Mouse (Mus musculus) C2C12 (cell line): ENCODE data around the gene Senp3. TPM values are rescaled to one million over a fixed set of nuclear protein-coding genes. Genes with fewer than 3 reads are reported as not detected.
A peak's percentile ranks its signal among the peaks of the same experiment; 100 is the strongest.

Experiments
- H3K27me3 ChIP-seq: one replicate; pipeline ENCODE4 v1.6.1; 2011; ENCODE audit not compliant: control insufficient read depth, insufficient read depth, insufficient read length
- H3K36me3 ChIP-seq: one replicate; pipeline ENCODE4 v1.6.1; 2011; ENCODE audit not compliant: control insufficient read depth, insufficient read depth
- H3K4me3 ChIP-seq: one replicate; pipeline ENCODE4 v1.5.1; 2011; ENCODE audit warnings: mild to moderate bottlenecking, control low read depth; ENCODE audit not compliant: poor library complexity, insufficient read depth, severe bottlenecking
- H3K79me2 ChIP-seq: one replicate; pipeline ENCODE4 v1.6.1; 2011; ENCODE audit not compliant: control insufficient read depth, insufficient read depth
- H3K79me3 ChIP-seq: one replicate; pipeline ENCODE4 v1.6.1; 2011; ENCODE audit warnings: low read depth, control low read depth
- H3ac ChIP-seq: one replicate; pipeline ENCODE3; 2011; ENCODE audit warnings: low read depth; ENCODE audit not compliant: control insufficient read depth, insufficient read length
- CEBPB ChIP-seq: IDR thresholded peaks from one replicate; pipeline ENCODE4 v1.6.1; 2011; ENCODE audit warnings: low read depth, mild to moderate bottlenecking, control low read depth, moderate library complexity
- CTCF ChIP-seq: IDR thresholded peaks from one replicate; pipeline ENCODE4 v1.5.1; 2011; ENCODE audit not compliant: control insufficient read depth, insufficient read depth, insufficient read length
- FOSL1 ChIP-seq: IDR thresholded peaks from one replicate; pipeline ENCODE4 v1.8.0; 2011; ENCODE audit warnings: mild to moderate bottlenecking, low read length; ENCODE audit not compliant: poor library complexity, insufficient read depth, severe bottlenecking
- MAX ChIP-seq: IDR thresholded peaks from one replicate; pipeline ENCODE4 v1.6.1; 2011; ENCODE audit warnings: mild to moderate bottlenecking, control low read depth
- MYOD1 ChIP-seq: IDR thresholded peaks from one replicate; pipeline ENCODE4 v1.6.1; 2011; ENCODE audit warnings: low read depth; ENCODE audit not compliant: control insufficient read depth, insufficient read length
- MYOG ChIP-seq: IDR thresholded peaks from one replicate; pipeline ENCODE4 v1.6.1; 2011; ENCODE audit not compliant: control insufficient read depth, insufficient read length; ENCODE audit errors: extremely low read depth
- USF1 ChIP-seq: IDR thresholded peaks from one replicate; pipeline ENCODE4 v1.6.1; 2011; ENCODE audit warnings: low read depth, mild to moderate bottlenecking, control low read depth, moderate library complexity
- polyA plus RNA-seq: library from polyadenylated mRNA; unstranded; fragments of >200 nt; fragmentation: generic; extraction: Trizol; gene quantifications from one replicate; pipeline ENCODE4 v1.2.1, GENCODE M21; 2012; ENCODE audit warnings: missing spikeins

Senp3 gene
- polyA plus RNA-seq, 1 experiment, result 89.0 TPM

DNA sequence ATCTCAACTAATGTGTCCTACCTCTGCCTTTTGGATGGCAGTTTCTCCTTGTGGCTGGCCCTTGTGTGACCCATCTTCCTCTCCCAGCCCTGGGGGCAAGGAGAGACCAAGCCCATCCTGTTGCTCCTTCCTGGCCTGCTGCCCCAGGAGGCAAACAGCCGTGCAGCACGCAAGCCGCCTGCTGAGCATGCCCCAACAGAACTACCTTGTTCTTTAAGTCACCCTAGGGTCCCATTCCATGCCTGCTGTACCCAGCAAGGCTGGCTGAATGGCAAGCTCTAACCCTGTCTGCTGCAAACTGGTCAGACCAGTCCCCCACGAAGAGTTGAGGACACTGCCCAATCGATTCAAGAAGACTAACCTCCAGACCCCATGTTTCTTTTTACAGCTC, 25.8 kb downstream of the Senp3 start:
- peaks cover 7% of the 10 kb centered on the region for H3K79me3 ChIP-seq

DNA sequence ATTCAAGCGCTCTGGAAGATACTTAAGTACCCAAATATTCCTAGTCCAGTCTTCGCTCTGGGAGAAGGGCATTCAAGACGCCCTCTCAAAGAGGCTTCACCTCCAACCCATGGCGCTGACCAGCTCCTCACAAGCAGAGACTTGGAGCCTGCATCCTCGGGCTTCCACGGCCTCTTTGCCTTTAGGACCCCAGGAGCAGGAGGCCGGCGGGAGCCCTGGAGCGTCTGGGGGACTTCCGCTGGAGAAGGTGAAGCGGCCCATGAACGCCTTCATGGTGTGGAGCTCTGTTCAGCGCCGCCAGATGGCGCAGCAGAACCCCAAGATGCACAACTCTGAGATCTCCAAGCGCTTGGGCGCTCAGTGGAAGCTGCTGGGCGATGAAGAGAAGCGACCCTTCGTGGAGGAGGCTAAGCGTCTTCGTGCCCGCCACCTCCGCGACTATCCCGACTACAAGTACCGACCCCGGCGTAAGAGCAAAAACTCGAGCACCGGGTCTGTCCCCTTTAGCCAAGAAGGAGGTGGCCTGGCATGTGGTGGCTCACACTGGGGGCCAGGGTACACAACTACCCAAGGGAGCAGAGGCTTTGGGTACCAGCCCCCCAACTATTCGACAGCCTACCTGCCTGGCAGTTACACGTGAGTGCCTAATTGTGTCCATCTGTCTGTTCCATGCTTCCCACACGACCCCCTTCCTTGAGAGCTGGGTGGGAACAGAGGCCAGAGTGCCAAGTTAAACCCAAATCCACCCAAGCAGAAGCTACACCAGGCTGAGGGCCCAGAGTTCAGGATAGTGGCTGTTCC, 26.4 kb downstream of the Senp3 start, which contains the start of gene Sox15:
Gene Sox15 (plus strand): TSS at position 51 of the 801 bp plus-strand sequence.
- Histone ChIP-seq H3K79me2 (peaks cover 9% of the 10 kb centered on the region), H3K36me3 (peaks cover 76% of the 10 kb centered on the region), H3ac (no peak within 1 kb of the TSS), H3K27me3 (no peaks in the 10 kb centered on the region), H3K4me3 (no peak within 1 kb of the TSS), H3K79me3 (peaks cover 3% of the 10 kb centered on the region)
- TF ChIP-seq CTCF, result peak; percentile 59
- no peak for TF ChIP-seq CEBPB

More for the DNA sequence above, 25.8 kb downstream of the Senp3 start:
- H3K36me3 ChIP-seq, result peaks cover 71% of the 10 kb centered on the region
- peaks cover 15% of the 10 kb centered on the region for H3K79me2 ChIP-seq
- H3K4me3 ChIP-seq, result no peak overlapping the region
- TF ChIP-seq CTCF (no peak), FOSL1 (no peak), CEBPB (no peak)
- H3K27me3 ChIP-seq, result no peaks in the 10 kb centered on the region
- H3ac ChIP-seq, result no peak overlapping the region

DNA sequence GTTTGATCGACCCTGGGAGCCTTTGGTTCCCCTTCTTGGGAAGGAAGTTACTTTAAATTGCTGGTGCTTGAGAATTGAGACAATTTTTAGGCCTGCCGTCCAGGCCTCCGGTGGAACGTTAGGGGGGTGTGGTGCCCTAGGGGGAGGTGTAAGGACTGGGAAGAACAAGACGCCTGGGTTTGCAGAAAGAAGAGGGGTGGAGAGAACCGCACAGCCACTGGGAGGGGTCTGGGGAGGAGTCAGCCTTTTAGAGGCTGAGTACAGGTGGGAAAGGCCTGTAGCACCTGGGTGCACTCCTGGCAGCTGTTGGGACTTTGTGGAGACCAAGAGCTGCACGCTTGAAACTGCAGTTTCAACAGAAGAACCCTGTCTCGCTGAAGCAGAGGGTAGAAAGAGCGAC, 27.1 kb downstream of the Senp3 start:
- Histone ChIP-seq H3ac (no peak overlapping the region), H3K79me2 (peaks cover 2% of the 10 kb centered on the region), H3K27me3 (no peaks in the 10 kb centered on the region), H3K36me3 (peaks cover 76% of the 10 kb centered on the region), H3K79me3 (no peaks in the 10 kb centered on the region), H3K4me3 (no peak overlapping the region)
- TF ChIP-seq MYOD1, result no peak
- no peak for TF ChIP-seq CEBPB
- no peak for TF ChIP-seq CTCF
- no peak for TF ChIP-seq USF1
- no peak for TF ChIP-seq FOSL1
- no peak for TF ChIP-seq MYOG
- TF ChIP-seq MAX, result no peak

DNA sequence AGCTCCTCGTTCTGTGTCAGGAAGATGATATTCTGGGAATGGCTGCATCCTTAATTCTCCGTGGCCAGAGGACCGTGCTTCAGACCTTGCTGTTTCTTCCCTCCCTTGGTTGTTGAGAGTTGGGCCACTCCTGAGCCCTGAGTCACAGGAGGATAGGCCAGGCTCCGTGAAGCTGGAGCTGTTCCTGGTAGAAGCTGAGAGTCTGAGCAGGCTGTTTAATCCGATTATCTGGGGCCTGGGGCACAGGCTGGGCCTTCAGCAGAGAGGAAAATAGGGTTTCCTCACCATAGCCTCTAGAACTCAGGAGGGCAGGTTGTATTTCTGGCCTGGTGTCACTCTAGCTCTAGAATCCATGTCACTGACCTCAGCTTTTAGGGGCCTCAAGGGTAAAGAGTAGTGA, 28.5 kb downstream of the Senp3 start:
- H3K4me3 ChIP-seq, result no peak overlapping the region
- no peaks in the 10 kb centered on the region for H3K79me2 ChIP-seq
- peaks cover 80% of the 10 kb centered on the region for H3K36me3 ChIP-seq
- H3ac ChIP-seq, result no peak overlapping the region
- H3K79me3 ChIP-seq, result no peaks in the 10 kb centered on the region
- TF ChIP-seq MYOG, result no peak
- TF ChIP-seq CEBPB, result no peak
- TF ChIP-seq MAX, result no peak
- TF ChIP-seq USF1, result no peak
- no peak for TF ChIP-seq FOSL1
- TF ChIP-seq MYOD1, result no peak
- TF ChIP-seq CTCF, result no peak
- H3K27me3 ChIP-seq, result no peaks in the 10 kb centered on the region

DNA sequence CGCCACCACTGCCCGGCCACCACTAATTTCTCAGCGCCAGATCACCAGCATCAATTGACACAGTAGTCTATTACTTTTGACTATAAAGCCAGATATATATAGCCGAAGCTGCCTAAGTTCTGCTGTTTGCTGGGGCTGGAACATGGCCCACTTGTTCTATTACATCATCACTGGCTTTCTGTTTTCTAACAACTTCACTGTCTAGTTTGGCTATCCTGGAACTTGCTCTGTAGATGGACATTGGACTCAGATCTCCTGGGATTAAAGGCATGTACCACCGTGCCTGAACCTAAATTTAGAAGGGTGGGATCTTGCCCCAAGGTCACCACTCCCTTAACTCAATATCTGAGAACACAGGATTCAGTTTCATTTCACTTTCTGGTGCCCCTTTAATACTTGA, 36.0 kb downstream of the Senp3 start:
- H3K79me2 ChIP-seq, result no peaks in the 10 kb centered on the region
- H3K4me3 ChIP-seq, result no peak overlapping the region
- peaks cover 97% of the 10 kb centered on the region for H3K36me3 ChIP-seq
- no peak overlapping the region for H3ac ChIP-seq
- H3K27me3 ChIP-seq, result no peaks in the 10 kb centered on the region
- TF ChIP-seq CEBPB, result no peak
- TF ChIP-seq MAX, result no peak
- TF ChIP-seq MYOD1, result no peak
- H3K79me3 ChIP-seq, result no peaks in the 10 kb centered on the region

DNA sequence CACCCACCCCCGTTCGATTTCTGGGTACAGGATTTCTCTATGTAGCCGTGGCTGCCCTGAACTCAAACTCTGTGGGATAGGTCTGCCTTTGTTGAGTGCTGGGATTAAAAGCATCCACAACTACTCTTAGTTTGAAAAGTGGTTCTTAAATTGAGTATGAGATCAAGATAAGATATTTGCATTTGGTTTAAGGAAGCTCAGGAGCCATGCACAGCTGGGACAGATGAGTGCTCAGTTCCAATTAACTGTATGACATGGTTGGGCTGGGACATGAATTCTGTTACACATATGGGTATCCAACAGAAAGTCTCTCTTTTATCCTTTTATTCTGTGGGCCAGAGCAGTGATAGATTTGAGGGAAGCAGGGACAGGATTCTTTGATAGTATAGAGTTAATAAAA, 46.4 kb downstream of the Senp3 start:
- Histone ChIP-seq H3K36me3 (peaks cover 38% of the 10 kb centered on the region), H3K27me3 (no peaks in the 10 kb centered on the region), H3K4me3 (no peak overlapping the region), H3K79me2 (peaks cover 67% of the 10 kb centered on the region), H3ac (no peak overlapping the region), H3K79me3 (peaks cover 41% of the 10 kb centered on the region)
- no peak for TF ChIP-seq MYOG
- TF ChIP-seq USF1, result no peak
- TF ChIP-seq FOSL1, result no peak
- no peak for TF ChIP-seq MYOD1
- TF ChIP-seq CTCF, result no peak
- no peak for TF ChIP-seq CEBPB
- TF ChIP-seq MAX, result no peak
